Comparison of ENCODE assay signal across 22 mouse cellular contexts in the genomic region with DNA sequence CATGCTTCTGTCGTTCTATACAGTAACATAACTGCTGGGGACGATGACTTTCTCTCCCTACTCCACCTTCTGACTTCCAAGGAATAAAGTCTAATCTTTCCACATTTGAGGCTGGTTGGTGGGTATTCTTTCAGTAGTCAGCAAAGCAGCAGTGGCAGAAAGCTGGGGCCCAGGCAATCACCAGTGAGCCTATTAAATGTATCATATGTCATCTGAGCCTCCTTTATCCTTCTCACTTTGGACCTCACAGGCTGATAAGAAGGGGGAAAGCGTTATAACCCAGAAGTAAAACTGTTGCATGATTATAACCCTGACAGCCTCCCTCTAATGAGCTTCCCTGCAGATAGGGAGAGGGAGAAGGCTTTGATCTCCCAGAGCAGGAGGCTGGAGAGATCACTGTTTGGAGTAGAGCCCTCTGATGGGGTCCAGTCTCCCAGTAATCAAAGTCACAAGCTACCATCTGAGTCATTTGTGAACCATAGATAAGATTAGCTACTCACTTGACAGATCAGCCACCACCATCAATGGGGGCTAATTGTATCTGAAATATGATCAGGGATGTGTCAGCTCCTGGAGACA.
DNase-seq lines count a peak whose midpoint lies in the region; ATAC-seq and TF ChIP-seq lines count a peak whose summit lies in the region.
"Had no signal": no experiment of that assay in that cellular context is flagged by ENCODE, and none has a peak within 500 bp of the region (broad histone marks: within the 10 kb centered on the region; RNA-seq: fewer than 3 reads in every experiment).

No protein-coding gene starts in this region.

- no peaks in the 10 kb centered on the region for H3K36me3 ChIP-seq in kidney, embryonic 15.5 days
- no peaks in the 10 kb centered on the region for H3K36me3 ChIP-seq in kidney, adult 2 months (ENCODE audit: control insufficient read depth, insufficient read depth, low read length)
- no peaks in the 10 kb centered on the region for H3K36me3 ChIP-seq in intestine, embryonic 16.5 days (ENCODE audit: control insufficient read depth, insufficient read depth, low read length)
- no peaks in the 10 kb centered on the region for H3K36me3 ChIP-seq in heart, adult 2 months (ENCODE audit: control insufficient read depth, insufficient read depth, low read length)
- H3K36me3 ChIP-seq: embryonic facial prominence, embryonic 13.5 days; heart, embryonic 12.5 days had no signal

- 23% methylated on average over 3 of the region's 3 CpGs for WGBS in kidney, embryonic 15.5 days
- 61% methylated on average over 3 of the region's 3 CpGs for WGBS in kidney, adult 2 months
- 35% methylated on average over 3 of the region's 3 CpGs for WGBS in intestine, embryonic 16.5 days
- 48% methylated on average over 3 of the region's 3 CpGs for WGBS in heart, adult 2 months

- H3K9me3 ChIP-seq in kidney, embryonic 15.5 days (replicated peaks), result no peaks in the 10 kb centered on the region
- H3K9me3 ChIP-seq in intestine, embryonic 16.5 days (ENCODE audit: control insufficient read depth, low read length), result no peaks in the 10 kb centered on the region
- H3K9me3 ChIP-seq: embryonic facial prominence, embryonic 13.5 days; heart, embryonic 12.5 days had no signal

- H3K27me3 ChIP-seq in kidney, embryonic 15.5 days, result no peaks in the 10 kb centered on the region
- no peaks in the 10 kb centered on the region for H3K27me3 ChIP-seq in kidney, adult 2 months (replicated peaks; ENCODE audit: control insufficient read depth, insufficient read depth, low read length)
- H3K27me3 ChIP-seq in intestine, embryonic 16.5 days (replicated peaks; ENCODE audit: control insufficient read depth, insufficient read depth, low read length), result no peaks in the 10 kb centered on the region
- no peaks in the 10 kb centered on the region for H3K27me3 ChIP-seq in heart, adult 2 months (ENCODE audit: control insufficient read depth, insufficient read depth, low read length)
- H3K27me3 ChIP-seq: embryonic facial prominence, embryonic 13.5 days; heart, embryonic 12.5 days had no signal

- H3K4me2 ChIP-seq in kidney, embryonic 15.5 days, result no peak overlapping the region
- H3K4me2 ChIP-seq in intestine, embryonic 16.5 days (ENCODE audit: low read depth, low read length), result no peak overlapping the region
- H3K4me2 ChIP-seq: embryonic facial prominence, embryonic 13.5 days; heart, embryonic 12.5 days; hindbrain, embryonic 14.5 days had no signal

- no peak overlapping the region for H3K9ac ChIP-seq in kidney, embryonic 15.5 days
- no peak overlapping the region for H3K9ac ChIP-seq in intestine, embryonic 16.5 days (ENCODE audit: low read depth, low read length)
- H3K9ac ChIP-seq in heart, adult 2 months (ENCODE audit: low read depth, low read length), result no peak overlapping the region
- H3K9ac ChIP-seq: embryonic facial prominence, embryonic 13.5 days; heart, embryonic 12.5 days; hindbrain, embryonic 14.5 days; liver, embryonic 14.5 days had no signal

- no peak for DNase-seq in kidney, adult 2 months
- DNase-seq in retina, postnatal 1 day, result peak; percentile 48
- DNase-seq in retina, embryonic 14.5 days (ENCODE audit: low spot score), result no peak
- DNase-seq in adrenal gland, postnatal 10 days, result no peak
- no peak for DNase-seq in heart, adult 2 months
- DNase-seq: adrenal gland, postnatal 14 days; cerebellum, adult 11-12 months; cerebellum, postnatal 25 days; gastrocnemius, adult 2 months; heart, postnatal 14 days; kidney, adult 18-20 months; lung, postnatal 14 days; right cerebral cortex, postnatal 14 days; spleen, adult 18-20 months; thymus, postnatal 36 days had no signal

- peak; percentile 87 for ATAC-seq in kidney, embryonic 15.5 days (replicated peaks; ENCODE audit: low FRiP score)
- peak; percentile 98 for ATAC-seq in intestine, embryonic 16.5 days
- ATAC-seq: activated CD4-positive, CD25-positive, alpha-beta regulatory T cell, adult 4 months had no signal

- H3K79me2 ChIP-seq in heart, adult 2 months (replicated peaks; ENCODE audit: control insufficient read depth, insufficient read depth, low read length), result no peaks in the 10 kb centered on the region

- intact Hi-C loops in heart, adult 2 months (cut with DNase I), result no loop called here

- H3K4me1 ChIP-seq in kidney, embryonic 15.5 days, result peaks cover 6% of the 10 kb centered on the region
- peaks cover 8% of the 10 kb centered on the region for H3K4me1 ChIP-seq in kidney, adult 2 months (ENCODE audit: control insufficient read depth, insufficient read depth, low read length)
- no peaks in the 10 kb centered on the region for H3K4me1 ChIP-seq in intestine, embryonic 16.5 days (ENCODE audit: control insufficient read depth, insufficient read depth, low read length)
- H3K4me1 ChIP-seq in heart, adult 2 months (ENCODE audit: control insufficient read depth, insufficient read depth, low read length), result no peaks in the 10 kb centered on the region

- peak overlapping the region; percentile 5; the same call in 1 of the 2 replicates for H3K27ac ChIP-seq in kidney, embryonic 15.5 days
- H3K27ac ChIP-seq in kidney, adult 2 months (ENCODE audit: insufficient read depth, low read depth, low read length), result no peak overlapping the region
- no peak overlapping the region for H3K27ac ChIP-seq in intestine, embryonic 16.5 days (ENCODE audit: low read length)
- H3K27ac ChIP-seq in heart, adult 2 months, result no peak overlapping the region
- H3K27ac ChIP-seq: embryonic facial prominence, embryonic 13.5 days; gastrocnemius, adult 2 months; hindbrain, embryonic 14.5 days; liver, embryonic 14.5 days had no signal

- no peak for TF ChIP-seq POLR2A in kidney, adult 2 months (IDR thresholded peaks at IDR 0.05; ENCODE audit: low read depth, low read length)
- no peak for TF ChIP-seq POLR2A in heart, adult 2 months (IDR thresholded peaks at IDR 0.05; ENCODE audit: insufficient read depth, low read depth, low read length)

- no peak overlapping the region for H3K4me3 ChIP-seq in kidney, embryonic 15.5 days (replicated peaks)
- H3K4me3 ChIP-seq in kidney, adult 2 months (ENCODE audit: insufficient read depth, low read depth, low read length), result no peak overlapping the region
- no peak overlapping the region for H3K4me3 ChIP-seq in intestine, embryonic 16.5 days (ENCODE audit: low read length)
- H3K4me3 ChIP-seq in heart, adult 2 months, result no peak overlapping the region
- H3K4me3 ChIP-seq: embryonic facial prominence, embryonic 13.5 days; gastrocnemius, adult 2 months; heart, embryonic 12.5 days had no signal

- no peak for TF ChIP-seq EP300 in heart, adult 2 months (IDR thresholded peaks at IDR 0.05; ENCODE audit: insufficient read depth, low read depth, low read length)

- TF ChIP-seq CTCF in kidney, adult 2 months (conservative IDR thresholded peaks at IDR 0.05; ENCODE audit: insufficient read depth, insufficient read length, low read depth, low read length), result no peak
- no peak for TF ChIP-seq CTCF in heart, adult 2 months (IDR thresholded peaks at IDR 0.05)
